Mouse (Mus musculus) testis, adult 2 months (tissue): ENCODE measurements at regions not wholly inside any gene's neighbourhood (a gene's known extent, or its start where the extent isn't known, plus 50 kb on each side); places are given as distances from the start of the nearest gene placed in this dataset.

Experiments used
- H3K27ac ChIP-seq: fragments of 200-500 bp; 2 replicates; pipeline ENCODE4 v1.5.1; 2012; ENCODE audit warnings: low read depth, low read length; ENCODE audit not compliant: control insufficient read depth, insufficient read depth
- H3K27me3 ChIP-seq: fragments of 200-500 bp; 2 replicates; pipeline ENCODE4 v1.6.1; 2012; ENCODE audit warnings: mild to moderate bottlenecking, low read length, moderate library complexity; ENCODE audit not compliant: control insufficient read depth, insufficient read depth
- H3K36me3 ChIP-seq: fragments of 200-500 bp; 2 replicates; pipeline ENCODE4 v1.6.1; 2012; ENCODE audit warnings: mild to moderate bottlenecking, low read length; ENCODE audit not compliant: control insufficient read depth, insufficient read depth
- H3K4me1 ChIP-seq: fragments of 200-500 bp; 2 replicates; pipeline ENCODE4 v1.6.1; 2012; ENCODE audit warnings: low read length; ENCODE audit not compliant: control insufficient read depth, insufficient read depth
- H3K4me3 ChIP-seq: fragments of 200-500 bp; 2 replicates; pipeline ENCODE4 v1.5.1; 2012; ENCODE audit warnings: low read depth, mild to moderate bottlenecking, low read length, moderate library complexity, mixed read lengths; ENCODE audit not compliant: control insufficient read depth
- CTCF ChIP-seq: fragments of 200-500 bp; IDR thresholded peaks from 2 replicates; pipeline ENCODE4 v1.5.1; 2012; ENCODE audit warnings: low read depth, mild to moderate bottlenecking, inconsistent platforms, low read length, moderate library complexity; ENCODE audit not compliant: control insufficient read depth, insufficient read depth, insufficient replicate concordance
- POLR2A ChIP-seq: fragments of 200-500 bp; IDR thresholded peaks from 2 replicates; pipeline ENCODE4 v1.6.1; 2012; ENCODE audit warnings: low read depth, mild to moderate bottlenecking, inconsistent platforms, low read length, moderate library complexity; ENCODE audit not compliant: control insufficient read depth

DNA sequence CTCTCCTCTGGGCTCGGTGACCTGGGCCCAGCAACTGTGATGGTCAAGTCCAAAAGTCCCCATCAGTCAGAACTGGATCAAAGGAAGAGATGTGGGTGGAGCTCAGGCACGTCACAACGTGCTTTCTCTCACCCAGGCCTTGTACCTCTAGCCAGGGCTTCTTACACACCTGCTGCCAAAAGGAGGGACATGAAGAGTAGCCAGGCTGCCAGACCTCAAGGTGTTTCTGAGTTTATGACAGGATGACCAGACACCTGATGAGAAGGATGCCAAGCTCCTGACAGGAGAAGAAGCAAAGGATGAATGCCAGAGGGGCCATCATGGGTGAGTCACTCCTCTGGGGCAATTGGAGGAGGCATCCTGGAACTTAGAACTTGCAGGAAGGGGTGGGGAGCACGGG lies 70.0 kb upstream of the Haao start:
- H3K4me1 ChIP-seq = no peaks in the 10 kb centered on the region
- H3K27me3 ChIP-seq = no peaks in the 10 kb centered on the region
- no peak overlapping the region for H3K4me3 ChIP-seq
- H3K27ac ChIP-seq = no peak overlapping the region
- no peak for TF ChIP-seq POLR2A
- no peak for TF ChIP-seq CTCF
- H3K36me3 ChIP-seq = no peaks in the 10 kb centered on the region

DNA sequence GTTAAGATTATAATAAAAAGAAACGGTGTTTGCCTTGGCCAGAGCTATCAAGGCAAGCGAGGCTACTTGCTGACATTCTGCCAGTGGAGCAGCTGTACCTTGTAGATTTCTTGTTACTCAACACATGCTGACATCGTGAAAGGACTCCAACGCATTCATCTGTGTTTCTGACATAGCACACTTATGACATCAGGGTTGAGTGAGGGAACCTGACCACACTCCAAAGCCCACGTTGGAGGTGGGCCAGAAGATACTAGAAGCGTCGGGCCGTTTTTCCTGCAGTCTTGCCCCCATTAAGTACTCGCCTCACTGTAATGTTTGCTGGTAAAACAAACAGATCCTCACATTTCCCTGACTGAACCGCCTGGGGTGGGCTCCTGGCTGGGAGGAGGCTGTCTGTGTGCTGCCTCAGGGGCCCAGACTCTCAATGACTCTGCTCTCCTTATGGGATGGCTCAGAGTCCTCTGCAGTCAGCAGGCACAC lies 69.0 kb upstream of the Haao start:
- Histone ChIP-seq H3K36me3 (no peaks in the 10 kb centered on the region), H3K27me3 (no peaks in the 10 kb centered on the region), H3K27ac (no peak overlapping the region), H3K4me3 (no peak overlapping the region), H3K4me1 (no peaks in the 10 kb centered on the region)
- no peak for TF ChIP-seq POLR2A
- no peak for TF ChIP-seq CTCF

DNA sequence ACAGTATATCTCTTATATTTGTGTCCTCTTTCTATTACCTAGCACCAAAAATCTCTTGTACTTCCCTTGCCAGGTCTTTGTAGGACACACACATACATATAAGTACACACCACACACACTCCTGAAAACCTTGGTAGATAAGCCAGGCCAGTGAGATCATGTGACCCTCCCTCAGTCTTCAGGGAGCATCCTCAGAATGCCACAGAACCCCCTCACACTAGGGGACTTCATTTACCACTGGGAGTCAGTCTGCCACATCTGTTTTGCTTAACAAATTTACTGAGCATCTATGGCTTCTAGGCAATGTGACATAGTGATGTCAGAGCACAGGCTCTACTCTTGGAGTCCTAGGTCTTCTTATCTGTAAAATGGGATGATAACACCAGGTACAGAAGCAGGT lies 67.3 kb upstream of the Haao start:
- Histone ChIP-seq H3K4me3 (no peak overlapping the region), H3K27me3 (no peaks in the 10 kb centered on the region), H3K36me3 (no peaks in the 10 kb centered on the region), H3K27ac (no peak overlapping the region), H3K4me1 (no peaks in the 10 kb centered on the region)
- TF ChIP-seq POLR2A = no peak
- TF ChIP-seq CTCF = no peak

DNA sequence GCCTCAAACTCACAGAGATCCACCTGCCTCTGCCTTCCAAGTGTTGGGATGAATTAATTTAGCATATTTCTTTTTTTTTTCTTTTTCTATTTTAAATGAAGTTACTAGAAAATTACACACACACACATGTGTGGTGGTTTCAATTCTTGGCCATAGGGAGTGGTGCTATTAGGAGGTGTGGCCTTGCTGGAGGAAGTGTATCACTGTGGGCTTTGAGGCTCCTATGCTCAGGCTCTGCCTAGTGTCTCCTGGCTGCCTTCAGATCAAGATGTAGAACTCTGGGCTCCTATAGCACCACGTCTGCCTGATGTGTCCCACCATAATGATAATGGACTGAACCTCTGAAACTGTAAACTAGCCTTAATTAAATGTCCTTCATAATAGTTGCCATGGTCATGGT lies 66.8 kb upstream of the Haao start:
- no peak overlapping the region for H3K27ac ChIP-seq

GRCm38 (mm10) chr17:83913711-83914415 lies 66.1 kb upstream of the Haao start:
- H3K4me3 ChIP-seq = no peak overlapping the region
- no peaks in the 10 kb centered on the region for H3K27me3 ChIP-seq
- no peaks in the 10 kb centered on the region for H3K36me3 ChIP-seq
- TF ChIP-seq CTCF (no peak), POLR2A (no peak)
- H3K27ac ChIP-seq = no peak overlapping the region
- H3K4me1 ChIP-seq = no peaks in the 10 kb centered on the region

More for the DNA sequence above, 66.8 kb upstream of the Haao start:
- Histone ChIP-seq H3K36me3 (no peaks in the 10 kb centered on the region), H3K27me3 (no peaks in the 10 kb centered on the region), H3K4me1 (no peaks in the 10 kb centered on the region), H3K4me3 (no peak overlapping the region)
- TF ChIP-seq POLR2A = no peak

DNA sequence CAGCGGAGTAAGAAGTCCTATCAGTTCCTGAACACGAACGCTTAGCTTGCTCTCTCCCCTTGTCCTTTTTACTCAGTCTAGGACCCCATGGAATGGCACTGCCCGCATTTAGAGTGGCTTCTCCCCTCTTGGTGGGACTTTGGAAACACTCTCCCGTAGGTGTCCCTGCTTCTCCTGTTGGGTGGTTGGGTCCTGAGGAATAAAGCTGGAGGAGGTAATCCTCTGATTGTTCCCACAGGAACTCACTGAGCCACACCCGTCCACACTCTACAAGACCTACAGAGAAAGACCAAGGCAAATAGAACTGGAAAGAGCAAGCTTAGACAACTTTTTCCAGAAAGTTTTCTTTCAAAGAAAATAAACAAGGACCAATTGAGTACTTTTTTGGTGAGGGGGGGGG lies 64.7 kb upstream of the Haao start:
- Histone ChIP-seq H3K36me3 (no peaks in the 10 kb centered on the region), H3K27me3 (no peaks in the 10 kb centered on the region), H3K4me1 (no peaks in the 10 kb centered on the region), H3K4me3 (no peak overlapping the region), H3K27ac (no peak overlapping the region)
- TF ChIP-seq POLR2A (no peak), CTCF (no peak)

- TF ChIP-seq POLR2A (no peak), CTCF (no peak)
- no peaks in the 10 kb centered on the region for H3K27me3 ChIP-seq
- no peak overlapping the region for H3K27ac ChIP-seq
- no peaks in the 10 kb centered on the region for H3K36me3 ChIP-seq
- H3K4me1 ChIP-seq = no peaks in the 10 kb centered on the region
- H3K4me3 ChIP-seq = no peak overlapping the region
Measured at GRCm38 (mm10) chr17:83908811-83909210, 61.0 kb upstream of the Haao start.
